Mouse (Mus musculus) adrenal gland, adult (tissue): ENCODE data around the gene Cd19.

Source experiments
- DNase-seq, 2 experiments: peaks; one replicate each; pipeline ENCODE4 v3.0.0; 2022 to 2023; ENCODE audit warnings: low spot score in 1 of 2; ENCODE audit not compliant: inconsistent age in 2 of 2

The Cd19 gene

DNA sequence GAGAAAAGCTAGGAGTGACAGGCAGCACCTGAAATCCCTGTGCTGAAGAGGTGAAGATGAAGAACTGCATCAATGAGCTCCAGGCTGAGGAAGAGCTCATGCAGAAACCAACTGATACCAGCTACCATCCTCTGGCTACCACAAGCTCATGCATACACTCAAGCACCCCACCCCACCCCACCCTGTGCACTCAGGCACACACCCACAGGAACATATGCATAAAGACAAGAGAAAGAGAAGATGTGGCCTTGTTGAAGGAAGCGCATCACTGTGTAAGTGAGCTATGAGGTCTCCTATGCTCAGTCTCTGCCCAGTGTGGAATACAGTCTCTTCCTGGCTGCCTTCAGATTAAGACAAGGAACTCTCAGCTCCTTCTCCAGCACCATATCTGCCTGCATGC lies 26.5 kb downstream of the Cd19 start:
- DNase-seq, result no peak

DNA sequence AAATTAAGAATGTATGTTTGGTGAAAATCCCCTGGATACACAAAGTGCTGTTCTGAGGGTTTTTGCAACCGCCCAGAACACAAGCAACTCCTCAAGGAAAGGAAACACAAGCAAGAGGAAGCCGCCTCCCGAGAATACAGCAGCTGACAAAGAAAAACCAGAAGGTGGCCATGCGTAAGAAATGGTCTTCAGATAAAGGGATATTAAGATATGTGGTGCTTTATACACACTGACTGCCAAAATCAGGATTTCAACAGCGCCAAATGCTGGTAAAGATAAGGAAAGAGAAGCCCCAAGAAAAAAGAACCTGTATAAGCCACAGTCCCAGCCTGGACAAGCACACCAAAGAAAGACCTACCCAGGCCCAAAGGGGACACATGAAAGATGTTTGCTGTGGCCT lies 31.1 kb downstream of the Cd19 start:
- DNase-seq, result no peak

DNA sequence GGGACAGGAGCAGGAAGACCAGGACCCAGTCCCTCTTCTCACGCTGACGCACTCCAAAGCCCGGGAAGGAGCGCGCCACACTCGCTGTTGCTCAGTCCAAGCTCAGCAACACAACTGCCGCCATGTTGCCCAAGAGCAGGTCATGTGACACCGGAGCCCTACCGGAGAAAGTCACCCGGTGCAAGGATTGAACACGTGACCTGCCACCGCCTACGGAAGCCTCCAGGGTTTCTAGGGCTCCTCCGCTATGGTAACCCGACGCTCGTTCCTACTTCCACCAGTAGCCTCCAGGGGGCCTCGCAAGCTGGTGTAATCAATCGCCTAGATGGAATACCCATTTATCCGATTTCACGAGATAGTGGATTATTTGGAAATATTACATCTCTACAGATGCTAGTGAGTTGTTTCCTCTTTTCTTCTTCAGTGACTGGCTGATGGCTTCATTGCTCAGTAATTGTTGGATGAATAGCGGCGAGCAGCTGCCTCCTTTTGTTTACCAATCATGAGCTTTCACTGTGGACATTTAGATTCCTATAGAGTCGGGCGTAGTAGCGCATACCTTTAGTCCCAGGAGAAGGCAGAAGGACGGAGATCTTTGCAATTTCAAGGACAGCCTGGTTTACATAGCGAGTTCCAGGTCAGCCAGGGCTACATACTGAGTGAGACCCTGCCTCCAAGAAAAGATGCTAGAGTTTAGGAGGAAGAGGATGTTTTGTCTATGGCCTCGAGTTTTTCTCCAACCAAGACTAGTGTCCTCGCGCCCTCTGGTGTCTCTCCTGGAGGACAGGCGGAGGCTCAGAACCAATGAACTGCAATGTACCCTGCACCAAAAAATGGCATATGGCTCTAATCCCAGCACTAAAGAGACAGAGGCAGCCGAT lies 37.2 kb downstream of the Cd19 start, which contains the start of gene Spns1:
TSS of gene Spns1 (minus strand) at position 173 of the 881 bp plus-strand sequence.
- peak; percentile 97 to 99 for DNase-seq

DNA sequence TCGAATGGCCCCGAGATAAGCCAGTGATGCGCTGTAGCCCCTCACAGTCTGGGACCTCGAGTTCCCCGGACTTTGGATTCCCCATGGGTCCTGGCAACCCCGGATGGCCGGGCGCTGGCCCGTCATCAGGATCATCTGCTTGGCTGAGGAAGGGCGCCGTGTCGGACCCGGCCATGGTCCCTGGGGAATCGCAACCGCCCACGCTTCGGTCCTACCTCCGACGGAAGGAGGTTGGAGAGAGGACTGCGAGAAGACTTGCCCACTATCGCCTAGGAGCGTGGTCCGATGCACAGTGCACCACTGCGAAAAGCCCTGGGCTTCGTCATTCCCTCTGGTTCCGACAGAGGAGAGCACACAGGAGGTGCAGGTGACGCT lies 37.8 kb downstream of the Cd19 start:
- DNase-seq, result no peak

DNA sequence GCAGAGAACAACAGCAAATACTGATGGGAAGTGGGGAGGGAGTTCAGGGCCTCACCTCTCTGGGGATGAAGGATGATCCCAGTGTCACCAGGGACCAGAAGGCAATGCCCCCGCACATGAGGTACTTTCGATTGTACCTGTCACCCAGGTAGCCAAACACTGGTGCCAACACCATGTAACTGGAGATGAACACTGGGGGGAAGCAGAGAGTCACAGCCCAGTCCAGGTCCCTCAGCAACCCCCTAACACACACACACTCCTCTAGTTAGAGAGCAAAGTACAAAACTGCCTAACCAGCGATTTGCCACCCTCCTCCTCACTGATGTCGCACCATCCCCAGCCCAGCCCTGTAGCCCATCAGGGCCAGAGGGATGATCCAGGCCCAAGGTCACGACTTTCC lies 39.7 kb downstream of the Cd19 start:
- DNase-seq, result no peak

DNA sequence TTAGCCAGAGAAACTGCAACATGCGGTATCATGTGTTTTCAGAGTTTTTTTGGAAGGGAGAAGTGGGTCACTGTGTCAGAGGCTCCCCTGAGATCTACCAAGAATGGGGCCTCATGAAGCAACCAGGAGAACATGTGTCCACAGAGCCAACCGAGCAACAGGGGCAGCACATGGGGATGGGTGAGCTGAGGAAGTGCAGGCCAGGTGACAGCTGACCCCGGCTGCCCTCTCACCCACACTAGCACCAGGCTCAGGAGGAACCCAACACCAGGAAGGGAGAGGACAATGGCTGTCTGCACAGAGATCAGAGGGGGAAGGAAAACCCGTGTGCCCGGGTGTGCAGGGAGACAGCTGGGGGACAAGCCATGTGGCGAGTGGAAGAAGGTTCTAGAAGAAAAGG lies 40.2 kb downstream of the Cd19 start:
- no peak for DNase-seq

DNA sequence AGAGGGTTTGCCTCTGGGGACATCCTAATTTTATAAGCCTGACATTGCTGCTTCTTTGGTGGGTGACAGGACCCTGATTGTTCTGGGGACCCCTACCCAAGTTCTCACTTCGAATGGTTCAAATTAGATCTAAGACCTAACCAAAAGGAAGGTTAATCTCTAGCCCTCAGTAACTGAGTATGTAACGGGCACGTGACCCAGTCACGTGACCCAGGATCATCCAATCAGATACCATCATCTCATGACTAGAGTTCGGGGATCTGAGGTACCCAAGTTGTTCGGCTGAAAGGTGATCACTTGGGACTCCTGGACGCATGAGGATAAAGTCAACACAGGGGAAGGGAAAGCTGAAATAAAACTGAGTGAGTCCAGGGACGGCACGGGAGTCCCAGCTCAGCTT lies 41.7 kb downstream of the Cd19 start:
- no peak for DNase-seq

DNA sequence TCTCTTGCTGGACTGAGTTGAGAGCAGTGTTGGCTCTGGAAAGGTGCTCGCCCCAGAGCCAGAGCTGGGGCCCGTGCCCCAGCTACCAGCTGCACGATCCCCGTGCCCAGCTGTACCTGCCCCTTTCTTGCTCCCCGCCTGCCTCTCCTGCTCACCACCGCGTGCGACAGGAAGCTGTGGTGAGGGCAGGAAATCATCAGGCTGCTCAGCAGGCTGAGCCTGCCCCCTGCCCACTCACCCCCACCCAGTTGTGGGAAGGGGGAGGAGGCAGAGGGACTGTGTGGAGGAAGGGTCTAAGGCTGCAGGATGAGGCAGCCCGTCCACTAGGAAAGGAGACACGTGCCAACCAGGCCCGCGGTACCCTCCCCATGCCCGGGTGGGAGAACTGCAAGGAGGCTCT lies 45.3 kb downstream of the Cd19 start, which contains the start of gene Lat:
TSS of gene Lat (minus strand) at position 178 of the 400 bp plus-strand sequence.
- DNase-seq, result no peak

DNA sequence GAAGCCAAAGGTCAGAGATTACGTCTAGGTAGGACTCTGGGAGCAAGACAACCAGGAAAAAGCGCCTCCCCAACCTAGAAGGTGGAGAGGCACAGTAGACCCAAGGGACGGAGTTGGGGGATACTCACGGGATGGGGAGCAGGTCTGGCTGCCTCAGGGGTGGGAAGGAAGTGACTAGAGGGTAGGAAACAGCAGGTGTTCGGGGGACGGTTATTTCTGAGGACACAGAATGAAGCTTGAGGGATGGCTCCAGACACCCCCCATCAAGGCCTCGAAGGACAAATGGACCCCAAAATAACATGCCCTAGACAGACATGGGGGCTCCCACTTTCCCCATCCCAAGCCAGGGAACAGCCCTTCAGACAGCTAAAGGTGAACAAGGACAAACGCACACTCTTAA lies 46.3 kb downstream of the Cd19 start:
- no peak for DNase-seq

DNA sequence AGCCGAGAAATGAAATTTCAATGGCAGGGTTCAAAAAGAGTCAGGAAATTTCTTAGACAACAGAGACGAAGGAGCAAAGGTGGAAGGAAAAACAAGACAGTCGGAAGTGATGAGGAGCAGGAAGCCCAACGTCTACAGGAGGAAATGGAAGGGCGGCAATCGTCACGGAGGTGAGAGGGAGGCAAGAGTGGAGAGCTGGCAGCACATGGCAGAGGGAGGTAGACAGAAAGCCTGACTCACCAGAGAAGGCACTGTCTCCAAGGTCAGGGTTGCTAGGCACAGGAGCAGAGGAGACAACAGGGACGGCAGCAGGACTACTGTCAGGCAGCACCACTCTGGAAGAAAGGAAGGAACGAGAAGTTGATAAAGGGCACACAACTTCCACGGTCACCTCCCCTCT lies 47.1 kb downstream of the Cd19 start:
- peak; percentile 55 to 65 for DNase-seq

DNA sequence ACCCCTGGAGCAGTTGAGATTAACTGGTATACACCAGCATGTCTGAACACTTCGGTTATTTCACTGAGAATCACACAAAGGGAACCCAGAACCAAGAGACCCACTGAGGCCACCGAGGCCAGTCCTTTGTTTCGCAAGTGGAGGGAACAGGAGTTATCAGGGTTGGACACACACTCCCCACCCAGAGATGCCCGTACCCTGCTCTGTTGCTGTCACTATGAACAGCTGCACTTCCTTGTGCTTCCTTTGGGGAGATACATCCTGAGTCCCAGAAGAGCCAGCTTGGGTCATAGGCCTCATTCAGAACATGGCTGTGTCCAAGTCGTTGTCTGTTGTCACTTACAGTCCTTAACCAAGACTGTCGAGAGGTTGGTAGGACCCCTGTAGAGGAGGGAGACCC lies 51.7 kb downstream of the Cd19 start:
- DNase-seq, result no peak

DNA sequence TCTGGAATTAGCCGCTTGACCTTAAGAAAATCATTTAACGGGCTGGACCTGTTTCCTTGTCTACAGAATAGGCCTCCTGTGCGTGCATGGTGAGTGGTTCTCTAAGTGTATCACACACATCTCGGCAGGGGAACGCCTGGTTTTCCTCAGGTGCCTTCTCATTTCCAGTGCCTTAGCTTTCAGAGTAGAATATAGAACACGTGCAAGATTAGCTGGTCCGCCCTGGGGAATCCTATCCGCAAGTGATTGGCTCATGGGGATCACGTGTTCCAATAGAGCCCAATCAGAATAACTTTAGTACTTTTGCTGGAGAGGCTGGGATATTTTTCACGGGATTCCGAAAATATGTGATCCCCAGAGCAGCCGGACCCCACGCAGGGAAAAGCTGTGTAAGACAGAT lies 55.6 kb downstream of the Cd19 start:
- no peak for DNase-seq
